Mouse (Mus musculus): Measurements from ENCODE around the gene Castor2.
A peak's percentile ranks its signal among the peaks of the same experiment; 100 is the strongest.

GRCm38 (mm10) chr5:134139429-134139828 lies 39.9 kb downstream of the Castor2 start:
- TF ChIP-seq CTCF (IDR thresholded peaks at IDR 0.05; ENCODE audit: low read depth) (0 out of 2 replicates have a peak, but pooled peaks have one; percentile 5), EP300 (IDR thresholded peaks at IDR 0.05; ENCODE audit: low read depth) (no peak)

All from heart, postnatal 0 days (tissue).